Mouse (Mus musculus) testis, adult 2 months (tissue): ENCODE results near the gene Sar1b.

Experiments
- CTCF ChIP-seq: fragments of 200-500 bp; IDR thresholded peaks from 2 replicates; pipeline ENCODE4 v1.5.1; 2012; ENCODE audit warnings: low read depth, mild to moderate bottlenecking, inconsistent platforms, low read length, moderate library complexity; ENCODE audit not compliant: control insufficient read depth, insufficient read depth, insufficient replicate concordance
- POLR2A ChIP-seq: fragments of 200-500 bp; IDR thresholded peaks from 2 replicates; pipeline ENCODE4 v1.6.1; 2012; ENCODE audit warnings: low read depth, mild to moderate bottlenecking, inconsistent platforms, low read length, moderate library complexity; ENCODE audit not compliant: control insufficient read depth

DNA sequence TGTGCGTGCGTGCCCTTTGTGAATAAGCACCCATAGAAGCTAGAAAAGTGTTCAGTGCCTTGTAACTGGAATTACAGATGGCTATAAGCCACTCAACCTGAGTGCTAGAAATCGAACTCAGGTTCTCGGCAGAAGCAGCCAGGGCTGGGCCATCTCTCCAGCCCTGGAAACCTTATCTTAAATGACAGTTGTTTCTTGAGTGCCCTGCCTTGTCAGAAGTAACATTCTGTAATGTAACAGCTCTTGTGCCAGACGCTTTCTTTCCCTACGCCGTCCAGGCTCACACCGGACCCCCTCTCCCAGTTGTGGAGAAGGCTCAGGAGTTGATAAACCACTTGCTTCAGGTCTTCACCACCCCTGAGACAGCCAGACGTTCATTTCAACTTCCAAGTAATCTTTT, 77.2 kb downstream of the Sar1b start:
- no peak for TF ChIP-seq CTCF
- no peak for TF ChIP-seq POLR2A
